Mouse (Mus musculus) thymus, adult 2 months (tissue): ENCODE measurements around the gene Cenpu.

Experiments used
- CTCF ChIP-seq: fragments of 200-500 bp; IDR thresholded peaks from 2 replicates; pipeline ENCODE4 v1.5.1; 2012; ENCODE audit warnings: mild to moderate bottlenecking, control low read depth, low read length, moderate library complexity, borderline replicate concordance; ENCODE audit not compliant: control insufficient read depth, poor library complexity, insufficient read depth; ENCODE audit errors: extremely low read depth
- POLR2A ChIP-seq: fragments of 200-500 bp; IDR thresholded peaks from 2 replicates; pipeline ENCODE4 v1.6.1; 2012; ENCODE audit warnings: mild to moderate bottlenecking, low read length, control low read depth, moderate library complexity; ENCODE audit not compliant: control insufficient read depth, poor library complexity, insufficient read depth; ENCODE audit errors: extremely low read depth

DNA sequence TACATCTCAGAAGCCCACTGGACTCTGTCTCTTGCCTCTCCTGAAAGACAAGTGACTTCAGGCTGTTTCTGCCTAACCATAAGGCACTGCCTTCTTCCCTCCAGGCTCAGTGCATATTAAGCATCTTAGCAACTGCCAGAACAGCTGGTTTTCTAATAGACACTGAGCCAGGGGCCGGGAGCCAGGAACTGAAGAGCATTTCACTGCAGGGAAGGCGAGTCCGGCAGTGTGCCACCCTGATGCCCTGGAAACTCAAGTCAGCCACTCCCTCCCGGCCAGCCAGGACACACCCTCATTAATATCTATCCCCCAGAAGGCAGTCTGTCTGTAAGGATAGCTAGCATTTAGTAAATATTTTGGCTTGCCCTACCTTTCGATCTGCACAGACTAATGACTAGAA, 12.1 kb upstream of the Cenpu start:
- TF ChIP-seq CTCF (no peak), POLR2A (no peak)
